Mouse (Mus musculus): ENCODE measurements around the gene Atg7. TPM values are rescaled to one million over a fixed set of nuclear protein-coding genes. Genes with fewer than 3 reads are reported as not detected.
"Not testable (repeated sequence)": the region's sequence is repeated elsewhere in the genome, so short reads cannot be mapped to it uniquely, and the experiment has no call there.

The Atg7 gene
- polyA plus RNA-seq, 1 experiment from 2014 or later = 18.4 TPM

- H3K36me3 ChIP-seq (ENCODE audit: control insufficient read depth, insufficient read depth, low read length) = 0 out of 2 replicates have a peak, but pooled peaks cover 4% of the 10 kb centered on the region
Measured at GRCm38 (mm10) chr6:114886504-114887361, 243.8 kb downstream of the Atg7 start.

DNA sequence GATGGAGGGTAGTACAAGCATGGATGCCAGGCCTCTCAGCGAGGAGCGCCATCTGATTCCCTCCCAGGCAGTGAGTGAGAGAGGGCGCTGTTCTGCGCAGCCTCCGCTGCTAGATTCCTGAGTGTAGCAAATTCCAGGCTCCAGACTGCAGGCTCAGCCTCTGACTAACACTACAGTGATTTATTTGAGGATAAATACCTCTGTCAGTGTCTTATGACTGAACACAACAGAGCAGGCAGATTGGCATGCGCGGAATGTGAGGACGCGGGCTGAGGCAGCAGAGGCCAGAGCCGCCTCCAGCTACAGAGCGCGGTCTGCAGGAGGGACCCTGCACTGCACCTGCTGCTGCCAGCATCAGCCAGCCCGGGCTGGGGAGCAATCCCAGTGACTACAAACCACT, 246.0 kb downstream of the Atg7 start:
- Histone ChIP-seq H3K9me3 (ENCODE audit: control insufficient read depth, low read length) (no peaks in the 10 kb centered on the region), H3K4me1 (ENCODE audit: control insufficient read depth, insufficient read depth, low read length) (peaks cover 52% of the 10 kb centered on the region), H3K9ac (replicated peaks; ENCODE audit: low read length) (no peak overlapping the region; the same call in 1 of the 2 replicates), H3K4me3 (replicated peaks; ENCODE audit: low read depth, low read length) (no peak overlapping the region), H3K4me2 (ENCODE audit: low read length) (0 out of 2 replicates have a peak overlapping the region, but pooled peaks have one; percentile 9), H3K27ac (replicated peaks; ENCODE audit: low read depth, low read length) (peak overlapping the region; percentile 15), H3K36me3 (ENCODE audit: control insufficient read depth, insufficient read depth, low read length) (0 out of 2 replicates have a peak, but pooled peaks cover 4% of the 10 kb centered on the region), H3K27me3 (ENCODE audit: control insufficient read depth, insufficient read depth, low read length) (no peaks in the 10 kb centered on the region)
- 11% methylated on average over 13 of the region's 13 CpGs for WGBS
- peak; percentile 73; the same call in 1 of the 2 replicates for ATAC-seq (ENCODE audit: low FRiP score, low TSS enrichment)
- peak; percentile 78 for DNase-seq

More at GRCm38 (mm10) chr6:114886504-114887361, 243.8 kb downstream of the Atg7 start:
- Histone ChIP-seq H3K4me2 (ENCODE audit: low read length) (no peak overlapping the region), H3K9ac (replicated peaks; ENCODE audit: low read length) (no peak overlapping the region), H3K4me1 (ENCODE audit: control insufficient read depth, insufficient read depth, low read length) (peaks cover 49% of the 10 kb centered on the region), H3K27ac (replicated peaks; ENCODE audit: low read depth, low read length) (no peak overlapping the region), H3K27me3 (ENCODE audit: control insufficient read depth, insufficient read depth, low read length) (no peaks in the 10 kb centered on the region), H3K4me3 (replicated peaks; ENCODE audit: low read depth, low read length) (no peak overlapping the region), H3K9me3 (ENCODE audit: control insufficient read depth, low read length) (no peaks in the 10 kb centered on the region)
- WGBS = 71% methylated on average over 11 of the region's 11 CpGs
- DNase-seq (no peak), ATAC-seq (ENCODE audit: low FRiP score, low TSS enrichment) (no peak)

- H3K27ac ChIP-seq (replicated peaks; ENCODE audit: low read depth, low read length); H3K9me3 ChIP-seq (ENCODE audit: control insufficient read depth, low read length); H3K27me3 ChIP-seq (ENCODE audit: control insufficient read depth, insufficient read depth, low read length); ATAC-seq (ENCODE audit: low FRiP score, low TSS enrichment); DNase-seq; H3K4me2 ChIP-seq (ENCODE audit: low read length); H3K4me3 ChIP-seq (replicated peaks; ENCODE audit: low read depth, low read length); H3K9ac ChIP-seq (replicated peaks; ENCODE audit: low read length); H3K36me3 ChIP-seq (ENCODE audit: control insufficient read depth, insufficient read depth, low read length): not testable (repeated sequence)
- H3K4me1 ChIP-seq (ENCODE audit: control insufficient read depth, insufficient read depth, low read length) = peaks cover 55% of the 10 kb centered on the region
- 45% methylated on average over 3 of the region's 3 CpGs for WGBS
Measured at GRCm38 (mm10) chr6:114889971-114890370, 247.1 kb downstream of the Atg7 start.

DNA sequence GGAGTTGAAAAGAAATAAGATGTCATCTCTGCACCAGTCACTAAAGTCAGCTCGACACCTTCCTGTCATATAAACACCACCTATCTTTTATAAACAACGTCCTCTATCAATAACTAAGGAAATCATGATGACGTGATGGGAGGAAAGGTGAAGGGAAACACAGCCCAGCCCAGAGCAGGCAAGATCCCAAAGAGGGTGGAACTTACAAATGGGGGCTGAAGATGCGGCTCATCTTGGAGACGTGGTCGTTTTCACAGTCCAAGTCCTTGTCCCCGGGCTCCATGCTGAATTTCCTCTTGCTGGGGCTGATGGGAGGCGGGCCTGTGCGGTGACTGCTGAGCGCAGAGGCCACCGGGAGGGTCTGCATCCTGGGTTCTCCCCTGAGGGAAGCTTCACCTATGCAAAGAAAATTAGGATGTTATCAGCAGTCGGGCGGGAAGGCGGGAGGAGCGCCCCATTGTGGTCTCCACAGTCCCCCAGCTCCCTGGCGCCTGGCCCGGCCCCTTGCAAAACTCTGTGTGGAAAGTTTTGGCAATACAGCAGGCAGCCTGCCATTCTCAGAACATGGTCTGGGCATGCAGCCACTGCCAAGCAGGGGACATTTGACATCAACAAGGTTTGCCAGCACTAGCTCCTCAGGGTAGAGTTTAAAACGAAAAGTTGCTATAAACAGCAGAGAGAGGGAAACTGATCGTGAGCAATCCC, 247.7 kb downstream of the Atg7 start:
- 0 out of 2 replicates have a peak, but pooled peaks cover 4% of the 10 kb centered on the region for H3K36me3 ChIP-seq (ENCODE audit: control insufficient read depth, insufficient read depth, low read length)
- 0 out of 2 replicates have a peak overlapping the region, but pooled peaks have one; percentile 9 for H3K4me2 ChIP-seq (ENCODE audit: low read length)
- H3K27ac ChIP-seq (replicated peaks; ENCODE audit: low read depth, low read length) = no peak overlapping the region
- no peak overlapping the region for H3K4me3 ChIP-seq (replicated peaks; ENCODE audit: low read depth, low read length)
- H3K27me3 ChIP-seq (ENCODE audit: control insufficient read depth, insufficient read depth, low read length) = no peaks in the 10 kb centered on the region
- 0 out of 2 replicates have a peak overlapping the region, but pooled peaks have one; percentile 6 for H3K9ac ChIP-seq (replicated peaks; ENCODE audit: low read length)
- no peaks in the 10 kb centered on the region for H3K9me3 ChIP-seq (ENCODE audit: control insufficient read depth, low read length)
- ATAC-seq (ENCODE audit: low FRiP score, low TSS enrichment) = no peak
- peaks cover 55% of the 10 kb centered on the region for H3K4me1 ChIP-seq (ENCODE audit: control insufficient read depth, insufficient read depth, low read length)
- peak; percentile 80 for DNase-seq
- 34% methylated on average over 19 of the region's 19 CpGs for WGBS

GRCm38 (mm10) chr6:114891272-114891671, 248.4 kb downstream of the Atg7 start:
- Histone ChIP-seq H3K4me2 (ENCODE audit: low read length) (no peak overlapping the region), H3K27me3 (ENCODE audit: control insufficient read depth, insufficient read depth, low read length) (no peaks in the 10 kb centered on the region), H3K27ac (replicated peaks; ENCODE audit: low read depth, low read length) (no peak overlapping the region), H3K9ac (replicated peaks; ENCODE audit: low read length) (no peak overlapping the region), H3K4me3 (replicated peaks; ENCODE audit: low read depth, low read length) (no peak overlapping the region), H3K36me3 (ENCODE audit: control insufficient read depth, insufficient read depth, low read length) (no peaks in the 10 kb centered on the region), H3K4me1 (ENCODE audit: control insufficient read depth, insufficient read depth, low read length) (peaks cover 55% of the 10 kb centered on the region), H3K9me3 (ENCODE audit: control insufficient read depth, low read length) (no peaks in the 10 kb centered on the region)
- DNase-seq (no peak), ATAC-seq (ENCODE audit: low FRiP score, low TSS enrichment) (no peak)
- 86% methylated on average over 12 of the region's 12 CpGs for WGBS

- peaks cover 55% of the 10 kb centered on the region for H3K4me1 ChIP-seq (ENCODE audit: control insufficient read depth, insufficient read depth, low read length)
Measured at GRCm38 (mm10) chr6:114891771-114892170, 248.9 kb downstream of the Atg7 start.

DNA sequence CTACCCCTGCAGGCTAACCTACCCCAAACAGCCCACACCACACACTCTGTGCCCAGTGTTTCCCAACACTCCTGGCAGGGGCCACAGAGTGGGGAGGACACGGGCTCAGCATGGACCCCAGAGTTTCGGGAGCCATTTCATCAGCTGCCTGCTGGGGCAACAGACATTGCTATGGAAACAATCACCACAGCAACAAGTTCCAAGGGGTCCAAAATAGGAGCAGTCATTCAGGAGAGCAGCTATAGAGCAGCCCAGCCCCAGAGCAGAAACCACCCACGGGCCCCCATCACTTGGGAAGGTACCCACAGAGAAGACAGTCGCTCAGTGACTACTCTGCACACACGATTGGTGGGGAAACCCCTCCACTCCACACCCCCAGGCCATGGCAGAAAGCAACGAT, 249.5 kb downstream of the Atg7 start:
- DNase-seq (peak; percentile 77), ATAC-seq (ENCODE audit: low FRiP score, low TSS enrichment) (peak; percentile 49; the same call in 1 of the 2 replicates)
- WGBS = 7% methylated on average over 6 of the region's 6 CpGs
- Histone ChIP-seq H3K4me1 (ENCODE audit: control insufficient read depth, insufficient read depth, low read length) (peaks cover 51% of the 10 kb centered on the region), H3K4me3 (replicated peaks; ENCODE audit: low read depth, low read length) (no peak overlapping the region), H3K4me2 (ENCODE audit: low read length) (peak overlapping the region; percentile 31), H3K27me3 (ENCODE audit: control insufficient read depth, insufficient read depth, low read length) (no peaks in the 10 kb centered on the region), H3K27ac (replicated peaks; ENCODE audit: low read depth, low read length) (peak overlapping the region; percentile 52), H3K9ac (replicated peaks; ENCODE audit: low read length) (no peak overlapping the region), H3K9me3 (ENCODE audit: control insufficient read depth, low read length) (no peaks in the 10 kb centered on the region), H3K36me3 (ENCODE audit: control insufficient read depth, insufficient read depth, low read length) (no peaks in the 10 kb centered on the region)

More at GRCm38 (mm10) chr6:114891771-114892170, 248.9 kb downstream of the Atg7 start:
- Histone ChIP-seq H3K4me3 (replicated peaks; ENCODE audit: low read depth, low read length) (no peak overlapping the region), H3K27me3 (ENCODE audit: control insufficient read depth, insufficient read depth, low read length) (no peaks in the 10 kb centered on the region), H3K4me2 (ENCODE audit: low read length) (no peak overlapping the region), H3K36me3 (ENCODE audit: control insufficient read depth, insufficient read depth, low read length) (no peaks in the 10 kb centered on the region), H3K9me3 (ENCODE audit: control insufficient read depth, low read length) (no peaks in the 10 kb centered on the region), H3K9ac (replicated peaks; ENCODE audit: low read length) (no peak overlapping the region), H3K27ac (replicated peaks; ENCODE audit: low read depth, low read length) (peak overlapping the region; percentile 49)
- no peak for DNase-seq
- ATAC-seq (ENCODE audit: low FRiP score, low TSS enrichment) = no peak
- WGBS = 52% methylated on average over 12 of the region's 12 CpGs

DNA sequence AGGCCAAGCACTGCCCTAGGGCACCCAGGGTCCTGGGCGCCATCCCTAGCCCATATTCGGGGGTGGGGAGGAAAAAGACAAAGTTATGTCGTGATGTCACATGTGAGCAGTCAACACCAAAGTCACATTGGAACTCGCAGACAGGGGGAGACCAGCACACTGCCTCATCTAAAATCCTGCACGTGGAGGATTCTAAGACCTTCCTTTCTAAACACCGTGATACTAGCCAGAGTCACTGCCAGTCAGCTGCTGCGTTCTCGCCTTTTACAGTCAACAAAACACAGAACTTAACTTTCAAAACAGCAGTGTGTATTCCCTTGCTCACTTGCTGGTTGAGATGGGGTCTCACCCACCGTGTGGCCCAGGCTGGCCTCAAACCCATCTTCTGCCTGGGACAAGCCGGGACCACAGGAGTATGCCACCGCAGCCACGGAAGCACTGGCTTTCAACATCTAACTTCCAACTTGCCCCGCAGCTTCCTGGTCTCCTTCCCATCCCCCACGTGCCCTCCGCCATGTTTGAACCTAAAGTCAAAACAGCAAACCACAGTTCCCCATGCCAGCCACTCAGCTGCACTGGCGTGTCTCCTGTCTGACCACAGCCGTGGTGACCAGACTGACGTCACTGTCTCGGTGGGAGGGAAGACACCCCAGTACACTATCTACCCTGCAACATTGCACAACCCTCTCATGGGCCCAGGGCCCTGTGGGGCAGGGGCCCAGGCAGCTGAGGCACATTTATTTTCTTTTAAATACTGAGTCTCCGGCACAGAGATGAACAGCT, 250.7 kb downstream of the Atg7 start:
- DNase-seq (no peak), ATAC-seq (ENCODE audit: low FRiP score, low TSS enrichment) (no peak)
- WGBS = 70% methylated on average over 20 of the region's 20 CpGs
- Histone ChIP-seq H3K27ac (replicated peaks; ENCODE audit: low read depth, low read length) (no peak overlapping the region), H3K9ac (replicated peaks; ENCODE audit: low read length) (no peak overlapping the region), H3K4me1 (ENCODE audit: control insufficient read depth, insufficient read depth, low read length) (peaks cover 49% of the 10 kb centered on the region), H3K9me3 (ENCODE audit: control insufficient read depth, low read length) (no peaks in the 10 kb centered on the region), H3K27me3 (ENCODE audit: control insufficient read depth, insufficient read depth, low read length) (no peaks in the 10 kb centered on the region), H3K4me3 (replicated peaks; ENCODE audit: low read depth, low read length) (no peak overlapping the region), H3K36me3 (ENCODE audit: control insufficient read depth, insufficient read depth, low read length) (no peaks in the 10 kb centered on the region), H3K4me2 (ENCODE audit: low read length) (no peak overlapping the region)

All from midbrain, embryonic 14.5 days (tissue).